Comparison of ENCODE assay signal across 19 mouse cellular contexts in the genomic region with DNA sequence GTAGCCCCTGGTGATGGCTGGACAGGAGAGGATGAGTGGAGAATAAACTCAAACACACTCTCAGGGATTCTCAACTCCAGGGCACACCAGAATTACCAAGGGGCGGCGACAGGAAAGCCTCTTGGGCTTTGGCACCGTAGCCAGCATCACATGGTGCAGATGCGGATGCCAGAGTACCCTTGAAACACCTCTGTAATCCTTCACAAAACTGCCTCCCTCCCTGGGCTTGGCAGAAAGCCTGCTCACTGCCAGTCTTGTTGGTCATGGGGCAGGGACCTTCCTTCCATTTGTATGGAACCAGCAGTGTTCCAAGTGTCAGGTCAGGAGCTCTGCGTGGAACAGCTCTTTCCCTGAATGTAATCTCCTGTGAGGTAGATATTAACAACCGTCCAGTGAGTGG. TPM values are rescaled to one million over a fixed set of nuclear protein-coding genes. Genes with fewer than 3 reads are reported as not detected.
DNase-seq lines count a peak whose midpoint lies in the region; ATAC-seq and TF ChIP-seq lines count a peak whose summit lies in the region.
"Had no signal": no experiment of that assay in that cellular context is flagged by ENCODE, and none has a peak within 500 bp of the region (broad histone marks: within the 10 kb centered on the region; RNA-seq: fewer than 3 reads in every experiment).

No protein-coding gene starts in this region.

- no peaks in the 10 kb centered on the region for H3K79me2 ChIP-seq in heart, adult 2 months (replicated peaks; ENCODE audit: control insufficient read depth, insufficient read depth, low read length)

- no peak overlapping the region for H3K9ac ChIP-seq in heart, adult 2 months (ENCODE audit: low read depth, low read length)
- no peak overlapping the region for H3K9ac ChIP-seq in heart, embryonic 12.5 days
- no peak overlapping the region for H3K9ac ChIP-seq in midbrain, embryonic 16.5 days (ENCODE audit: low read depth, low read length)
- H3K9ac ChIP-seq: embryonic facial prominence, embryonic 15.5 days; forebrain, embryonic 12.5 days; hindbrain, embryonic 12.5 days; liver, embryonic 14.5 days had no signal

- no peak for TF ChIP-seq POLR2A in heart, adult 2 months (IDR thresholded peaks at IDR 0.05; ENCODE audit: insufficient read depth, low read depth, low read length)

- H3K27ac ChIP-seq in heart, adult 2 months = no peak overlapping the region
- H3K27ac ChIP-seq in heart, embryonic 12.5 days (ENCODE audit: poor library complexity, severe bottlenecking) = no peak overlapping the region
- no peak overlapping the region for H3K27ac ChIP-seq in midbrain, embryonic 16.5 days (ENCODE audit: low read length)
- H3K27ac ChIP-seq: embryonic facial prominence, embryonic 15.5 days; forebrain, embryonic 12.5 days; hindbrain, embryonic 12.5 days; kidney, postnatal 0 days; liver, embryonic 14.5 days had no signal

- ATAC-seq in heart, embryonic 12.5 days (ENCODE audit: insufficient number of reproducible peaks, low FRiP score) = no peak
- no peak for ATAC-seq in midbrain, embryonic 16.5 days

- peak; percentile 61 to 75 for DNase-seq in heart, adult 2 months
- DNase-seq in lung, adult 18-20 months = peak; percentile 23 to 27
- DNase-seq in lung, postnatal 4 days = no peak
- DNase-seq in adipocyte (ENCODE audit: low spot score) = peak; percentile 25
- peak; percentile 79 to 88 for DNase-seq in kidney, postnatal 25 days
- DNase-seq in urinary bladder, postnatal 14 days (ENCODE audit: low spot score) = no peak
- DNase-seq: adrenal gland, adult 8-10 months; cerebellum, adult 18-20 months; thymus, postnatal 25 days had no signal

- no peaks in the 10 kb centered on the region for H3K36me3 ChIP-seq in heart, adult 2 months (ENCODE audit: control insufficient read depth, insufficient read depth, low read length)
- H3K36me3 ChIP-seq in heart, embryonic 12.5 days = no peaks in the 10 kb centered on the region
- H3K36me3 ChIP-seq in midbrain, embryonic 16.5 days (ENCODE audit: control insufficient read depth, insufficient read depth, low read length) = no peaks in the 10 kb centered on the region
- H3K36me3 ChIP-seq: embryonic facial prominence, embryonic 15.5 days; forebrain, embryonic 12.5 days; hindbrain, embryonic 12.5 days had no signal

- 0 out of 2 replicates have a peak, but pooled peaks cover 3% of the 10 kb centered on the region for H3K9me3 ChIP-seq in heart, embryonic 12.5 days (replicated peaks)
- no peaks in the 10 kb centered on the region for H3K9me3 ChIP-seq in midbrain, embryonic 16.5 days (replicated peaks; ENCODE audit: control insufficient read depth, low read length, poor library complexity, severe bottlenecking)
- H3K9me3 ChIP-seq: embryonic facial prominence, embryonic 15.5 days; forebrain, embryonic 12.5 days; hindbrain, embryonic 12.5 days had no signal

- TF ChIP-seq CTCF in heart, adult 2 months (IDR thresholded peaks at IDR 0.05) = no peak

- H3K4me3 ChIP-seq in heart, adult 2 months = no peak overlapping the region
- H3K4me3 ChIP-seq in heart, embryonic 12.5 days = no peak overlapping the region
- no peak overlapping the region for H3K4me3 ChIP-seq in midbrain, embryonic 16.5 days (ENCODE audit: low read depth, low read length)
- H3K4me3 ChIP-seq: embryonic facial prominence, embryonic 15.5 days; forebrain, embryonic 12.5 days; hindbrain, embryonic 12.5 days; myocyte had no signal

- no peaks in the 10 kb centered on the region; the same call in 1 of the 2 replicates for H3K27me3 ChIP-seq in heart, adult 2 months (ENCODE audit: control insufficient read depth, insufficient read depth, low read length)
- 0 out of 2 replicates have a peak, but pooled peaks cover 12% of the 10 kb centered on the region for H3K27me3 ChIP-seq in heart, embryonic 12.5 days (replicated peaks)
- H3K27me3 ChIP-seq in midbrain, embryonic 16.5 days (ENCODE audit: control insufficient read depth, insufficient read depth, low read depth, low read length) = no peaks in the 10 kb centered on the region
- H3K27me3 ChIP-seq: embryonic facial prominence, embryonic 15.5 days had no signal

- intact Hi-C loops in heart, adult 2 months (cut with DNase I) = no loop called here

- 0 out of 2 replicates have a peak, but pooled peaks cover 2% of the 10 kb centered on the region for H3K4me1 ChIP-seq in heart, adult 2 months (ENCODE audit: control insufficient read depth, insufficient read depth, low read length)
- peaks cover 8% of the 10 kb centered on the region for H3K4me1 ChIP-seq in heart, embryonic 12.5 days (replicated peaks)
- no peaks in the 10 kb centered on the region for H3K4me1 ChIP-seq in midbrain, embryonic 16.5 days (ENCODE audit: control insufficient read depth, insufficient read depth, low read length)

- 58% methylated on average over 6 of the region's 6 CpGs for WGBS in heart, adult 2 months
- WGBS in heart, embryonic 12.5 days = 70% methylated on average over 6 of the region's 6 CpGs
- 81% methylated on average over 6 of the region's 6 CpGs for WGBS in midbrain, embryonic 16.5 days

- H3K4me2 ChIP-seq in heart, embryonic 12.5 days = no peak overlapping the region
- no peak overlapping the region for H3K4me2 ChIP-seq in midbrain, embryonic 16.5 days (ENCODE audit: low read length)
- H3K4me2 ChIP-seq: embryonic facial prominence, embryonic 15.5 days; forebrain, embryonic 12.5 days; hindbrain, embryonic 12.5 days; midbrain, embryonic 11.5 days had no signal

- TF ChIP-seq EP300 in heart, adult 2 months (IDR thresholded peaks at IDR 0.05; ENCODE audit: insufficient read depth, low read depth, low read length) = peak; percentile 69

RNA-seq across cellular contexts. Expression of a gene that starts 15.5 kb away (rescaled TPM):
- total RNA-seq in heart, adult 2 months (2021) = under 1 TPM; 0.77 to 0.91 TPM
- polyA plus RNA-seq in heart, adult 2 months (2012; rRNA removed) = 0.76 and 0.82 TPM in 2 replicates
- polyA plus RNA-seq in heart, embryonic 12.5 days (2016; fragmentation: Nextera tagmentation; extraction: Ambion mirVana) = 0.18 and 0.27 TPM in 2 replicates
- 0.13 and 0.17 TPM in 2 replicates for polyA plus RNA-seq in midbrain, embryonic 16.5 days (2015; fragmentation: Nextera tagmentation; extraction: Ambion mirVana)
- total RNA-seq: common myeloid progenitor, adult 5-6 weeks had no signal

Comparison
In these comparisons a context has a peak if more than half of its experiments do, and no peak if none do; other contexts are left out.
1. DNase-seq: peak in heart, adult 2 months (2 of 2), lung, adult 18-20 months (2 of 2), adipocyte (single experiment) and kidney, postnatal 25 days (2 of 2); none in lung, postnatal 4 days (0 of 2) and urinary bladder, postnatal 14 days (single experiment).